Mouse (Mus musculus): ENCODE measurements around the gene Sec24c. TPM values are rescaled to one million over a fixed set of nuclear protein-coding genes. Genes with fewer than 3 reads are reported as not detected.
"Not testable (repeated sequence)": the region's sequence is repeated elsewhere in the genome, so short reads cannot be mapped to it uniquely, and the experiment has no call there.

Sec24c gene
- polyA plus RNA-seq (2016; fragmentation: Nextera tagmentation; extraction: Ambion mirVana) = 117 and 120 TPM in 2 replicates

- H3K27ac ChIP-seq (replicated peaks) = peak within 1 kb of the TSS; percentile 89
- no peaks in the 10 kb centered on the region for H3K9me3 ChIP-seq
- peak; percentile 100 for DNase-seq (ENCODE audit: low spot score)
- peak within 1 kb of the TSS; percentile 82 for H3K4me3 ChIP-seq
- H3K36me3 ChIP-seq (replicated peaks) = peaks cover 38% of the 10 kb centered on the region
- under 1% methylated on average over 43 of the region's 43 CpGs for WGBS
- peaks cover 8% of the 10 kb centered on the region for H3K27me3 ChIP-seq (replicated peaks; ENCODE audit: low read depth, poor library complexity, severe bottlenecking)
- H3K4me1 ChIP-seq = peaks cover 13% of the 10 kb centered on the region
Measured at GRCm38 (mm10) chr14:20674064-20674833, at the start of gene Sec24c. Gene Sec24c (plus strand): TSS chr14:20674308.

- no peak for DNase-seq (ENCODE audit: low spot score)
- WGBS = 89% methylated on average over 2 of the region's 2 CpGs
- Histone ChIP-seq H3K36me3 (replicated peaks) (peaks cover 14% of the 10 kb centered on the region), H3K4me1 (no peaks in the 10 kb centered on the region), H3K27me3 (replicated peaks; ENCODE audit: low read depth, poor library complexity, severe bottlenecking) (no peaks in the 10 kb centered on the region), H3K9me3 (no peaks in the 10 kb centered on the region), H3K4me3 (no peak overlapping the region), H3K27ac (replicated peaks) (no peak overlapping the region)
Measured at GRCm38 (mm10) chr14:20626447-20626846, 47.7 kb upstream of the Sec24c start.

GRCm38 (mm10) chr14:20626971-20627370 is 47.1 kb upstream of the Sec24c start:
- Histone ChIP-seq H3K27me3 (replicated peaks; ENCODE audit: low read depth, poor library complexity, severe bottlenecking) (no peaks in the 10 kb centered on the region), H3K4me3 (no peak overlapping the region), H3K27ac (replicated peaks) (no peak overlapping the region), H3K4me1 (no peaks in the 10 kb centered on the region), H3K9me3 (no peaks in the 10 kb centered on the region), H3K36me3 (replicated peaks) (peaks cover 14% of the 10 kb centered on the region)
- WGBS = 75% methylated on average over 3 of the region's 3 CpGs
- DNase-seq (ENCODE audit: low spot score) = no peak

GRCm38 (mm10) chr14:20631253-20631652 is 42.9 kb upstream of the Sec24c start:
- Histone ChIP-seq H3K27me3 (replicated peaks; ENCODE audit: low read depth, poor library complexity, severe bottlenecking) (no peaks in the 10 kb centered on the region), H3K4me1 (no peaks in the 10 kb centered on the region), H3K9me3 (no peaks in the 10 kb centered on the region), H3K36me3 (replicated peaks) (peaks cover 21% of the 10 kb centered on the region), H3K27ac (replicated peaks) (no peak overlapping the region), H3K4me3 (no peak overlapping the region)
- WGBS = 67% methylated on average over 4 of the region's 4 CpGs
- DNase-seq (ENCODE audit: low spot score) = no peak

GRCm38 (mm10) chr14:20635546-20635945 is 38.6 kb upstream of the Sec24c start:
- 88% methylated on average over 2 of the region's 2 CpGs for WGBS
- H3K4me3 ChIP-seq = no peak overlapping the region

GRCm38 (mm10) chr14:20636968-20637367 is 37.1 kb upstream of the Sec24c start:
- peaks cover 11% of the 10 kb centered on the region for H3K36me3 ChIP-seq (replicated peaks)
- 97% methylated on average over 3 of the region's 3 CpGs for WGBS

More at GRCm38 (mm10) chr14:20635546-20635945, 38.6 kb upstream of the Sec24c start:
- no peaks in the 10 kb centered on the region for H3K27me3 ChIP-seq (replicated peaks; ENCODE audit: low read depth, poor library complexity, severe bottlenecking)
- H3K27ac ChIP-seq (replicated peaks) = no peak overlapping the region
- DNase-seq (ENCODE audit: low spot score) = no peak
- H3K9me3 ChIP-seq = no peaks in the 10 kb centered on the region
- peaks cover 11% of the 10 kb centered on the region for H3K36me3 ChIP-seq (replicated peaks)
- H3K4me1 ChIP-seq = peaks cover 5% of the 10 kb centered on the region

GRCm38 (mm10) chr14:20637818-20638574 is 36.1 kb upstream of the Sec24c start:
- DNase-seq (ENCODE audit: low spot score) = no peak

More at GRCm38 (mm10) chr14:20636968-20637367, 37.1 kb upstream of the Sec24c start:
- H3K27ac ChIP-seq (replicated peaks); H3K4me3 ChIP-seq; DNase-seq (ENCODE audit: low spot score); H3K9me3 ChIP-seq; H3K27me3 ChIP-seq (replicated peaks; ENCODE audit: low read depth, poor library complexity, severe bottlenecking): not testable (repeated sequence)
- H3K4me1 ChIP-seq = peaks cover 10% of the 10 kb centered on the region

GRCm38 (mm10) chr14:20638702-20639101 is 35.4 kb upstream of the Sec24c start:
- Histone ChIP-seq H3K27ac (replicated peaks) (no peak overlapping the region), H3K36me3 (replicated peaks) (peaks cover 11% of the 10 kb centered on the region), H3K27me3 (replicated peaks; ENCODE audit: low read depth, poor library complexity, severe bottlenecking) (no peaks in the 10 kb centered on the region), H3K4me3 (no peak overlapping the region), H3K9me3 (no peaks in the 10 kb centered on the region), H3K4me1 (peaks cover 13% of the 10 kb centered on the region)
- WGBS = 91% methylated on average over 6 of the region's 6 CpGs
- DNase-seq (ENCODE audit: low spot score) = no peak

More at GRCm38 (mm10) chr14:20637818-20638574, 36.1 kb upstream of the Sec24c start:
- H3K27ac ChIP-seq (replicated peaks) = no peak overlapping the region
- H3K4me1 ChIP-seq = peaks cover 13% of the 10 kb centered on the region
- H3K4me3 ChIP-seq = no peak overlapping the region
- peaks cover 11% of the 10 kb centered on the region for H3K36me3 ChIP-seq (replicated peaks)
- no peaks in the 10 kb centered on the region for H3K9me3 ChIP-seq
- 89% methylated on average over 2 of the region's 2 CpGs for WGBS
- H3K27me3 ChIP-seq (replicated peaks; ENCODE audit: low read depth, poor library complexity, severe bottlenecking) = no peaks in the 10 kb centered on the region

- H3K27me3 ChIP-seq (replicated peaks; ENCODE audit: low read depth, poor library complexity, severe bottlenecking) = no peaks in the 10 kb centered on the region
- peak overlapping the region; percentile 91 for H3K4me3 ChIP-seq
- H3K27ac ChIP-seq (replicated peaks) = peak overlapping the region; percentile 98
- H3K4me1 ChIP-seq = peaks cover 13% of the 10 kb centered on the region
- H3K9me3 ChIP-seq = no peaks in the 10 kb centered on the region
- H3K36me3 ChIP-seq (replicated peaks) = peaks cover 11% of the 10 kb centered on the region
- 3% methylated on average over 16 of the region's 16 CpGs for WGBS
- peak; percentile 46 for DNase-seq (ENCODE audit: low spot score)
Measured at GRCm38 (mm10) chr14:20639918-20640619, 34.0 kb upstream of the Sec24c start.

GRCm38 (mm10) chr14:20640644-20641437 is 33.3 kb upstream of the Sec24c start, which contains the start of gene Usp54:
Gene Usp54 (minus strand): TSS chr14:20641063.
- under 1% methylated on average over 73 of the region's 73 CpGs for WGBS
- peaks cover 8% of the 10 kb centered on the region for H3K36me3 ChIP-seq (replicated peaks)
- DNase-seq (ENCODE audit: low spot score) = peak; percentile 97
- peak within 1 kb of the TSS; percentile 91 for H3K4me3 ChIP-seq
- H3K9me3 ChIP-seq = no peaks in the 10 kb centered on the region
- H3K27me3 ChIP-seq (replicated peaks; ENCODE audit: low read depth, poor library complexity, severe bottlenecking) = no peaks in the 10 kb centered on the region
- peak within 1 kb of the TSS; percentile 98 for H3K27ac ChIP-seq (replicated peaks)
- H3K4me1 ChIP-seq = peaks cover 13% of the 10 kb centered on the region

- Histone ChIP-seq H3K4me1 (peaks cover 13% of the 10 kb centered on the region), H3K4me3 (peak overlapping the region; percentile 91), H3K27ac (replicated peaks) (peak overlapping the region; percentile 98), H3K27me3 (replicated peaks; ENCODE audit: low read depth, poor library complexity, severe bottlenecking) (no peaks in the 10 kb centered on the region), H3K9me3 (no peaks in the 10 kb centered on the region), H3K36me3 (replicated peaks) (peaks cover 2% of the 10 kb centered on the region)
- peak; percentile 41 for DNase-seq (ENCODE audit: low spot score)
- WGBS = 16% methylated on average over 10 of the region's 10 CpGs
Measured at GRCm38 (mm10) chr14:20641438-20641875, 32.7 kb upstream of the Sec24c start.

Data from embryonic facial prominence, embryonic 10.5 days (tissue).